Mouse (Mus musculus): ENCODE results near the gene Sppl2b.

Gene Sppl2b

GRCm38 (mm10) chr10:80901409-80902272 lies 46.6 kb downstream of the Sppl2b start:
- TF ChIP-seq POU5F1 (IDR thresholded peaks at IDR 0.05; ENCODE audit: borderline replicate concordance, low read length) (no peak), CTCF (conservative IDR thresholded peaks at IDR 0.05; ENCODE audit: low read length) (no peak), NANOG (IDR thresholded peaks at IDR 0.05; ENCODE audit: borderline replicate concordance, low read length) (no peak)
- H3K4me3 ChIP-seq (replicated peaks; ENCODE audit: low read length) = no peak overlapping the region
- no peaks in the 10 kb centered on the region for H3K27me3 ChIP-seq (ENCODE audit: insufficient read depth, low read length)
- H3K9me3 ChIP-seq (ENCODE audit: low read length) = no peaks in the 10 kb centered on the region
- peaks cover 77% of the 10 kb centered on the region for H3K36me3 ChIP-seq (ENCODE audit: insufficient read depth, low read length)
- H3K4me1 ChIP-seq (replicated peaks; ENCODE audit: low read depth, low read length) = peaks cover 78% of the 10 kb centered on the region

- peaks cover 75% of the 10 kb centered on the region for H3K4me1 ChIP-seq (replicated peaks; ENCODE audit: low read depth, low read length)
- TF ChIP-seq POU5F1 (IDR thresholded peaks at IDR 0.05; ENCODE audit: borderline replicate concordance, low read length) (no peak), NANOG (IDR thresholded peaks at IDR 0.05; ENCODE audit: borderline replicate concordance, low read length) (no peak), CTCF (conservative IDR thresholded peaks at IDR 0.05; ENCODE audit: low read length) (no peak)
- H3K9me3 ChIP-seq (ENCODE audit: low read length) = no peaks in the 10 kb centered on the region
- peaks cover 81% of the 10 kb centered on the region for H3K36me3 ChIP-seq (ENCODE audit: insufficient read depth, low read length)
- no peaks in the 10 kb centered on the region for H3K27me3 ChIP-seq (ENCODE audit: insufficient read depth, low read length)
- H3K4me3 ChIP-seq (replicated peaks; ENCODE audit: low read length) = no peak overlapping the region
These were observed 47.3 kb downstream of the Sppl2b start for GRCm38 (mm10) chr10:80902273-80902940.

- Histone ChIP-seq H3K4me3 (replicated peaks; ENCODE audit: low read length) (no peak overlapping the region), H3K9me3 (ENCODE audit: low read length) (no peaks in the 10 kb centered on the region)
- no peak for TF ChIP-seq NANOG (IDR thresholded peaks at IDR 0.05; ENCODE audit: borderline replicate concordance, low read length)
- TF ChIP-seq CTCF (conservative IDR thresholded peaks at IDR 0.05; ENCODE audit: low read length) = no peak
- no peak for TF ChIP-seq POU5F1 (IDR thresholded peaks at IDR 0.05; ENCODE audit: borderline replicate concordance, low read length)
These were observed 48.2 kb downstream of the Sppl2b start for GRCm38 (mm10) chr10:80903282-80903681.

GRCm38 (mm10) chr10:80904004-80904693 lies 49.1 kb downstream of the Sppl2b start:
- Histone ChIP-seq H3K36me3 (ENCODE audit: insufficient read depth, low read length) (peaks cover 86% of the 10 kb centered on the region), H3K27me3 (ENCODE audit: insufficient read depth, low read length) (no peaks in the 10 kb centered on the region), H3K4me3 (replicated peaks; ENCODE audit: low read length) (peak overlapping the region; percentile 54), H3K4me1 (replicated peaks; ENCODE audit: low read depth, low read length) (peaks cover 76% of the 10 kb centered on the region), H3K9me3 (ENCODE audit: low read length) (no peaks in the 10 kb centered on the region)
- TF ChIP-seq POU5F1 (IDR thresholded peaks at IDR 0.05; ENCODE audit: borderline replicate concordance, low read length) = no peak
- TF ChIP-seq CTCF (conservative IDR thresholded peaks at IDR 0.05; ENCODE audit: low read length) = no peak
- TF ChIP-seq NANOG (IDR thresholded peaks at IDR 0.05; ENCODE audit: borderline replicate concordance, low read length) = no peak

More at GRCm38 (mm10) chr10:80903282-80903681, 48.2 kb downstream of the Sppl2b start:
- Histone ChIP-seq H3K27me3 (ENCODE audit: insufficient read depth, low read length) (no peaks in the 10 kb centered on the region), H3K4me1 (replicated peaks; ENCODE audit: low read depth, low read length) (peaks cover 76% of the 10 kb centered on the region), H3K36me3 (ENCODE audit: insufficient read depth, low read length) (peaks cover 86% of the 10 kb centered on the region)

- TF ChIP-seq POU5F1 (IDR thresholded peaks at IDR 0.05; ENCODE audit: borderline replicate concordance, low read length) (no peak), CTCF (conservative IDR thresholded peaks at IDR 0.05; ENCODE audit: low read length) (no peak), NANOG (IDR thresholded peaks at IDR 0.05; ENCODE audit: borderline replicate concordance, low read length) (no peak)
- no peaks in the 10 kb centered on the region for H3K9me3 ChIP-seq (ENCODE audit: low read length)
- no peaks in the 10 kb centered on the region for H3K27me3 ChIP-seq (ENCODE audit: insufficient read depth, low read length)
- H3K36me3 ChIP-seq (ENCODE audit: insufficient read depth, low read length) = peaks cover 86% of the 10 kb centered on the region
- peak overlapping the region; percentile 54 for H3K4me3 ChIP-seq (replicated peaks; ENCODE audit: low read length)
- peaks cover 74% of the 10 kb centered on the region for H3K4me1 ChIP-seq (replicated peaks; ENCODE audit: low read depth, low read length)
These were observed 49.6 kb downstream of the Sppl2b start for GRCm38 (mm10) chr10:80904709-80905108.

GRCm38 (mm10) chr10:80909375-80910162 lies 54.5 kb downstream of the Sppl2b start:
- Histone ChIP-seq H3K9me3 (ENCODE audit: low read length) (no peaks in the 10 kb centered on the region), H3K36me3 (ENCODE audit: insufficient read depth, low read length) (peaks cover 94% of the 10 kb centered on the region), H3K27me3 (ENCODE audit: insufficient read depth, low read length) (no peaks in the 10 kb centered on the region), H3K4me3 (replicated peaks; ENCODE audit: low read length) (no peak overlapping the region), H3K4me1 (replicated peaks; ENCODE audit: low read depth, low read length) (peaks cover 65% of the 10 kb centered on the region)
- no peak for TF ChIP-seq CTCF (conservative IDR thresholded peaks at IDR 0.05; ENCODE audit: low read length)
- no peak for TF ChIP-seq NANOG (IDR thresholded peaks at IDR 0.05; ENCODE audit: borderline replicate concordance, low read length)
- no peak for TF ChIP-seq POU5F1 (IDR thresholded peaks at IDR 0.05; ENCODE audit: borderline replicate concordance, low read length)

- Histone ChIP-seq H3K36me3 (ENCODE audit: insufficient read depth, low read length) (peaks cover 94% of the 10 kb centered on the region), H3K27me3 (ENCODE audit: insufficient read depth, low read length) (no peaks in the 10 kb centered on the region), H3K4me1 (replicated peaks; ENCODE audit: low read depth, low read length) (peaks cover 63% of the 10 kb centered on the region), H3K4me3 (replicated peaks; ENCODE audit: low read length) (no peak overlapping the region), H3K9me3 (ENCODE audit: low read length) (no peaks in the 10 kb centered on the region)
- TF ChIP-seq NANOG (IDR thresholded peaks at IDR 0.05; ENCODE audit: borderline replicate concordance, low read length) = no peak
- TF ChIP-seq POU5F1 (IDR thresholded peaks at IDR 0.05; ENCODE audit: borderline replicate concordance, low read length) = no peak
- TF ChIP-seq CTCF (conservative IDR thresholded peaks at IDR 0.05; ENCODE audit: low read length) = no peak
These were observed 56.3 kb downstream of the Sppl2b start for GRCm38 (mm10) chr10:80911354-80911753.

Measured in E14TG2a.4 (cell line).